Mouse (Mus musculus): ENCODE data around the gene Syngr3. TPM values are rescaled to one million over a fixed set of nuclear protein-coding genes. Genes with fewer than 3 reads are reported as not detected.

Syngr3 gene
- polyA plus RNA-seq (2016; fragmentation: Nextera tagmentation; extraction: Ambion mirVana): 27.8 and 33.5 TPM in 2 replicates

DNA sequence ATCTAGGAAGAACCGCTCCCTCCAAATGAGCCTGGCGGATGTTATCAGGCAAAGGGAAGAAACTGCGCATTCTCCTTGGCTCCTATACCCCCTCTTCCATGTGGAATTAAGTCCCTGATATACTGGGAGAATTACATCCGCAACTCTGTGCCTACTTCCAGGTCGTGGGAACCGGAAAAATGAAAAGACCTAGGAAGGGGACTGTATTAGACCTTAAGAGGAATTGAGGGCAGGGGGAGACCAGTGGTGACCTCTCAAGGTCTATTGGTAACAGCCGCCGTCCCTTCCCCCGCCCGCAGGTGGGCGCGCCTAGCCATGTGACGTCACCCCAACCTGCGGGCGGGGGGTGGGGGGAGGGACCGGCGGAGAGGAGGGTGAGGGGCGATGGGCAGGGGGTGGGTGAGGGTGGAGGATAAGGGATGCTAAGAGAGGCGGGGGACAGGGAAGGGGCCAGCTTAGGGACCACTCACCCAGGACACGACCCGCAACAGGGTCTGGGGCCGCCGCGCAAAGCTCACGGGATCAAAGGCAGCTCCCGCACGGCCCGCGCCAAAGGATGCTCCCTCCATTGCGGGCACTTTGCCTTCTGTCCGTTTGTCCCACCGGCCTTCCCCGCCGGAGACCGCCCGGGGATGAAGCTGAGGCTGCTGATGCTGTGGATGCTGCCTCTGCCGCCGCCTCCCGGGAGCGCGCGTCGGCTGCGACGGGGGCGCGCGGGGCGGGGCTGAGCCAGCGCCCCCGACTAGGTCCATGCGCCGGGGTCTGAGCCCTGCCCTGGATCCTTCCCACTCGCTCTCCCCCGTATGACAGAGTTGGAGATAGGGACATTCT, at the start of gene Syngr3:
Syngr3 (minus strand) TSS at position 705 of the 831 bp plus-strand sequence.
- Histone ChIP-seq H3K4me3 (replicated peaks) (peak within 1 kb of the TSS; percentile 64), H3K9ac (peak within 1 kb of the TSS; percentile 77), H3K36me3 (replicated peaks) (peaks cover 15% of the 10 kb centered on the region), H3K4me2 (peak within 1 kb of the TSS; percentile 86), H3K4me1 (peaks cover 35% of the 10 kb centered on the region), H3K27ac (peak within 1 kb of the TSS; percentile 47; the same call in 1 of the 2 replicates), H3K9me3 (no peaks in the 10 kb centered on the region), H3K27me3 (peaks cover 52% of the 10 kb centered on the region)
- WGBS: 1% methylated on average over 53 of the region's 55 CpGs
- peak; percentile 59 for ATAC-seq (ENCODE audit: low FRiP score)

DNA sequence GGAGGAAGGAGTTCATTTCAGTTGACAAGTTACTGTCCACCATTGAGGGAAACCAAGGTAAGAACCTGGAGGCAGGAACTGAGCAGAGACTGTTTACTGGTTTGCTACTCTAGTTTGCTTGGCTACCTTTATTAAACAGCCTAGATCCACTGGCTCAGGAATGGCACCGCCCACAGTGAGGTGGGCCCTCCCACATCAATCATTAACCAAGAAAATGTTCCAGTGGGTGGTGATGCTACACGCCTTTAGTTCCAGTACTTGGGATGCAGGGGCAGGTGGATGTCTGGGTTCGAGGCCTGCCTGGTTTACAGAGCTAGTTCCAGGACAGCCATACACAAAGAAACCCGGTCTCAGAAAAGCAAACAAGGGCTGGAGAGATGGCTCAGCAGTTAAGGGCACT, 48.5 kb upstream of the Syngr3 start:
- Histone ChIP-seq H3K4me1 (peaks cover 17% of the 10 kb centered on the region), H3K9me3 (no peaks in the 10 kb centered on the region), H3K4me3 (replicated peaks) (no peak overlapping the region), H3K4me2 (no peak overlapping the region), H3K36me3 (replicated peaks) (no peaks in the 10 kb centered on the region), H3K27ac (no peak overlapping the region), H3K9ac (no peak overlapping the region), H3K27me3 (peaks cover 5% of the 10 kb centered on the region; the same call in 1 of the 2 replicates)
- ATAC-seq (ENCODE audit: low FRiP score): no peak
- 80% methylated on average over 4 of the region's 4 CpGs for WGBS

DNA sequence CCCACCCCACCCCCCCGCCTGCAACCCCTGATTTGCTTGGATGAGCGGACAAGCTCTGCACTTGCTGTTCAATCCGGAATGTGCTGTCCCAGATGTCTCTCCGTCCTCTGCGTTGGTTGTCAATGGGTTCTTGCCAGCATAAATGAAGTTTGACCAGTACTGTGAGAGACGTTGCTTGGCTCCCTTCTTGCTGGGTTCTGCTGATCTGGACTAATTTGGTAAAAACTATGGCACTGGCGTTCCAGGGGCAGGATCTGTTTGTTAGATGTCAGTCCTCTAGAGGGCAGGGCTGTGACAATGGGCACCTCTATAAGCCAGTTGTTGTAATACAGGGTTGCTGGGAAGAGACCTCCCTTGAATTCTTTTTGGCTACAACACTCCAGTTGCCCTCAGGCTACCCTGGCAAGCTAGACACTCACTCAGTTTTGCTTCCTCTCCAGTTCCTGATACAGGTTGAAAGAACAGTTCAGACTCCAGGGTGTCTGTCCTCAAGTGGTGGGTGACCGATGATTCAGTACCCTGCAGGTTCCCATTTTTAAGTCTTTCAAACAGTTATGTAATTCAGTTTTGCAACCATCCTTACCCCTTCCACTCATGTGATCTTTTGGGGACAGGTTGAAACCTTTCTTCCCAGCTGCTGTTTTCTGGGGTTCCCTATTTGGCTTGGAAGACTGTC, 47.5 kb upstream of the Syngr3 start:
- H3K27ac ChIP-seq: no peak overlapping the region
- H3K4me2 ChIP-seq: peak overlapping the region; percentile 88
- H3K9ac ChIP-seq: peak overlapping the region; percentile 69
- WGBS: 30% methylated on average over 8 of the region's 8 CpGs
- H3K36me3 ChIP-seq (replicated peaks): no peaks in the 10 kb centered on the region
- ATAC-seq (ENCODE audit: low FRiP score): no peak
- peaks cover 5% of the 10 kb centered on the region; the same call in 1 of the 2 replicates for H3K27me3 ChIP-seq
- H3K9me3 ChIP-seq: no peaks in the 10 kb centered on the region
- H3K4me1 ChIP-seq: peaks cover 17% of the 10 kb centered on the region
- H3K4me3 ChIP-seq (replicated peaks): peak overlapping the region; percentile 55

DNA sequence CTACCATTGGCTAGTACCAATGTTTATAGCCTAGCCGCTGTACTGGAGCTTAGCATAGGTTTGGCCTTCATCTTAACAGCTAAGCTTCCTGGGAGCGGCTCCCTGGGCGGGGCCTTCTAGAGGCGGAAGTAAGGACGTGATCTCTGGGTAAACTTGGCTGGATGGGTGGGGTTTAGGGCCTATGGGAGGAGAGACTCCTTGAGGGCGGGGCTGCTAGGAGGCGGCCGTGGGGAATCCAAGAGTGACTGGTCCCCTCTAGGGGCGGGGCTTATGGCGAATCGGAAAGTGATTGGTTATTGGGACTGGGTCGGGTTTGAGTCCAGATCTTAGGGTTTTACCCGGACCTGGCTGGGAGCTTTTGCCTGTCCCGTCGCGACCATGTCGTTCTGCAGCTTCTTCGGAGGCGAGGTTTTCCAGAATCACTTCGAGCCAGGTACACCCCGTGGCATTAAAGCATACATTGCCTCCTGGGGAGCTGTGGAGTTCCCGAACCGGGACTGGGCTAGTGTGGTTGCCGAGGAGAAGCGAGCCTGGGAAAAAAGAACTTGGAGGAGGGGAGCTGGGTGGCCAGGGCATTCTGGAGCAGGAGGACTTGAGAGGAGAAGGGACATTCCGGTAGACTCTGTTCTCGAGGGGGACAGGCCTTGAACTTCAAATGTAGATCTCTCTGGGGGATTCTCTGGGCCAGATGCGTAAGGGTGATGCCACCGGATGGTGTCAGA, 46.7 kb upstream of the Syngr3 start, which contains the start of gene Msrb1:
Msrb1 (plus strand) TSS at position 313 of the 722 bp plus-strand sequence.
- peak within 1 kb of the TSS; percentile 88 for H3K4me2 ChIP-seq
- H3K9me3 ChIP-seq: no peaks in the 10 kb centered on the region
- H3K36me3 ChIP-seq (replicated peaks): no peaks in the 10 kb centered on the region
- 1% methylated on average over 29 of the region's 29 CpGs for WGBS
- ATAC-seq (ENCODE audit: low FRiP score): peak; percentile 97
- H3K9ac ChIP-seq: peak within 1 kb of the TSS; percentile 69
- peaks cover 5% of the 10 kb centered on the region; the same call in 1 of the 2 replicates for H3K27me3 ChIP-seq
- peak within 1 kb of the TSS; percentile 55 for H3K4me3 ChIP-seq (replicated peaks)
- peak within 1 kb of the TSS; percentile 60 for H3K27ac ChIP-seq
- peaks cover 17% of the 10 kb centered on the region for H3K4me1 ChIP-seq

DNA sequence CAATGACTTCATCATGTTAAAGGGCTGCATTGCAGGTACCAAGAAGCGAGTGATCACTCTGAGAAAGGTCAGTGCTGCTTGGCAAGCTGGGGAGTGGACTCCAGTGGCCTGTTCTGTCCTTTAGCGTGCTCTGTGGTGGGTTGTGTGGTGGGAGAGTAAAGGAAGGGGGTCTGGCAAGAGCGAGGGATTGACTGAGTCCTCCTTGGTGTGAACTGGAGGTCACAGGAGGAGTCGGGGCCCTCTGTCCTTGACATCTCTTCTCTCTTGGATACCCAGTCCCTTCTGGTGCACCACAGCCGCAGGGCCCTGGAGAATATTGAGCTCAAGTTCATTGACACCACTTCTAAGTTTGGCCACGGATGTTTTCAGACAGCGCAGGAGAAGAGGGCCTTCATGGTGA, 45.7 kb upstream of the Syngr3 start:
- Histone ChIP-seq H3K4me3 (replicated peaks) (no peak overlapping the region), H3K36me3 (replicated peaks) (no peaks in the 10 kb centered on the region), H3K4me1 (peaks cover 17% of the 10 kb centered on the region), H3K27ac (peak overlapping the region; percentile 60; the same call in 1 of the 2 replicates), H3K9me3 (no peaks in the 10 kb centered on the region), H3K27me3 (peaks cover 5% of the 10 kb centered on the region; the same call in 1 of the 2 replicates), H3K9ac (no peak overlapping the region), H3K4me2 (no peak overlapping the region)
- ATAC-seq (ENCODE audit: low FRiP score): no peak
- WGBS: 89% methylated on average over 7 of the region's 7 CpGs

DNA sequence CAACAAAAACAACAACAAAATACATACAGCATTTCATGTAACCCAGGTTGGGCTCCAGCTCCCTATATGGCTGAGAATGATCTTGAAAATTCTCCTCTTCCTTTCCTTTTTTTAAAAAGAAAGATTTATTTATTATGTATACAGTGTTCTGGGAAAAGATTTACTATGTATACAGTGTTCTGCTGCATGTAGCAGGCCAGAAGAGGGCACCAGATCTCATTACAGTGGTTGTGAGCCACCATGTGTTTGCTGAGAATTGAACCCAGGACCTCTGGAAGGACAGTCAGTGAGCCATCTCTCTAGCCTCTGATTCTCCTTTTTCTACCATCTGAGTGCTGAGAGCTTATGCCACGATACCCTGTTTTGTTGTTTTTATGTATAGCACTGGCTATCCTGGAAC, 44.8 kb upstream of the Syngr3 start:
- H3K9me3 ChIP-seq: no peaks in the 10 kb centered on the region
- no peak overlapping the region for H3K4me3 ChIP-seq (replicated peaks)
- 85% methylated on average over 1 of the region's 1 CpGs for WGBS
- ATAC-seq (ENCODE audit: low FRiP score): no peak
- peaks cover 17% of the 10 kb centered on the region for H3K4me1 ChIP-seq
- no peak overlapping the region for H3K27ac ChIP-seq
- no peak overlapping the region for H3K9ac ChIP-seq
- no peaks in the 10 kb centered on the region for H3K36me3 ChIP-seq (replicated peaks)
- peaks cover 8% of the 10 kb centered on the region for H3K27me3 ChIP-seq
- no peak overlapping the region for H3K4me2 ChIP-seq

DNA sequence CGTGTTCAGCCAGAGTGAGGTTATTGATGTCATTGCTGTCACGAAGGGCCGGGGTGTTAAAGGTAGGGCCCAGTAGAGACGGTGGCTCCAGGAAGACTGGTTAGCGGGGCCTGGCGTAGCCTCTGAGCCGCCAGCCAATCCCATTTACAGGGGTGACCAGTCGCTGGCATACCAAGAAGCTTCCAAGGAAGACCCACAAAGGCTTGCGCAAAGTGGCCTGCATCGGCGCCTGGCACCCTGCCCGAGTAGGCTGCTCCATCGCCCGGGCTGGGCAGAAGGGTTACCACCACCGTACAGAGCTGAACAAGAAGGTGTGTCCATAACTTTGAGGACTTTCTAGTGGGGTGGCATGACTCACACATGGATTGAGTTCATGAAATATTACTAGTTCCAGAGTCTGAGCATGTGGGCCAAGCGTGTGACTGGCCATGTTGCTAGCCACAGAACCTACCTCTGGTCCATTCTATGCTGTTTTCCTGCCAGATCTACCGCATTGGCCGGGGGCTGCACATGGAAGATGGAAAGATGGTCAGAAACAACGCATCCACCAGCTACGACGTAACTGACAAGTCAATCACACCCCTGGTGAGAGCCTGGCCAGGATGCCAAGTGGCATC, 43.8 kb upstream of the Syngr3 start:
- H3K4me2 ChIP-seq: no peak overlapping the region
- H3K4me1 ChIP-seq: peaks cover 17% of the 10 kb centered on the region
- 88% methylated on average over 21 of the region's 21 CpGs for WGBS
- H3K9me3 ChIP-seq: no peaks in the 10 kb centered on the region
- H3K36me3 ChIP-seq (replicated peaks): no peaks in the 10 kb centered on the region
- H3K4me3 ChIP-seq (replicated peaks): no peak overlapping the region
- no peak overlapping the region for H3K27ac ChIP-seq
- H3K27me3 ChIP-seq: peaks cover 9% of the 10 kb centered on the region
- no peak for ATAC-seq (ENCODE audit: low FRiP score)
- no peak overlapping the region for H3K9ac ChIP-seq

DNA sequence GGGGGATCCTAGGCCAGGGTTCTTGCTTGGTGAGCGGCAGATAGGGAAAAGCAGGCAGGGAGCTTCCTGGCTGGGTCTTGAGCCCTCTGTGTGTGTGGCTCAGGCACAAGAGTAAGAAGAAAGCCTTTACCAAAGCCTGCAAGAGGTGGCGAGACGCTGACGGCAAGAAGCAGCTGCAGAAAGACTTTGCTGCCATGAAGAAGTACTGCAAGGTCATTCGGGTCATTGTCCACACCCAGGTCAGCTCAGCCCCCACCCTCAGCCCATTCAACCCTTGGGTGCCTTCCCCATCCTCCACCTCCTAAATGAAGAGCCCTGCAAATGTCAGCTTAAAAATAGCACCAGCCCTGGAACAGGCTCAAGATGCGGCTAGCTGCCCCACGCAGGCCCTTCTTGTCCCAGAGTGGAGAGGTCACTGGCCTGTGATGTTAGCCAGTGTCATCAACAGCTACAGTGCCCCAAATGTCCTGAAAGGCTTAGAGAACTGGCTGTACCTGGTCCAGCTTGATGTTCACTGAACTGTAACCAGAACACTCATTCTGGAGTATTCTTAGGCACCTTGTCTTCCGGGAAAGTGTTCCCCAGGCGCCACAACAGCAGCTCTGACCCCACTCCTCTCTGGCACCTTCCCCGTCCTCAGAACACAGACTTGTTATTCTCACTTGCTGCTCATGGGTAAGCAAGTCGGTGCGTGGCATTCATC, 42.6 kb upstream of the Syngr3 start:
- no peak overlapping the region for H3K4me3 ChIP-seq (replicated peaks)
- H3K27me3 ChIP-seq: peaks cover 14% of the 10 kb centered on the region
- H3K27ac ChIP-seq: no peak overlapping the region
- no peak overlapping the region for H3K4me2 ChIP-seq
- H3K36me3 ChIP-seq (replicated peaks): no peaks in the 10 kb centered on the region
- peaks cover 15% of the 10 kb centered on the region for H3K4me1 ChIP-seq
- 83% methylated on average over 12 of the region's 12 CpGs for WGBS
- no peaks in the 10 kb centered on the region for H3K9me3 ChIP-seq
- H3K9ac ChIP-seq: no peak overlapping the region
- no peak for ATAC-seq (ENCODE audit: low FRiP score)

DNA sequence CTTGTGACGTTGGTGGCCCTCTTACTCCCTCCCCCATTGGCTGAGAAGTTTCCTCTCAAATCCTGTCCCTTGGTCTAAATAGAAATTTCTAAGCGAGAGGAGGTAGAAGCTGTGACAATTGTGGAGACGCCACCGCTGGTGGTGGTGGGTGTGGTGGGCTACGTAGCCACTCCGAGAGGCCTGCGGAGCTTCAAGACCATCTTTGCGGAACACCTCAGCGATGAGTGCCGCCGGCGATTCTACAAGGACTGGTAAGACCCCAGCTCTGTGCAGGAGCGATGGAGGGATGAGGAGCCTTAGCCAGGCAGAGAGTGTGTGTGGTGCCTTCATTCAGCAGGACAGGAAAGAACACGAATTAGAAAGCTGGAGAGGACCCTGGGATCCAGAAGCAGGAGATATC, 41.0 kb upstream of the Syngr3 start:
- ATAC-seq (ENCODE audit: low FRiP score): no peak
- no peaks in the 10 kb centered on the region for H3K9me3 ChIP-seq
- no peak overlapping the region for H3K27ac ChIP-seq
- H3K9ac ChIP-seq: no peak overlapping the region
- H3K4me3 ChIP-seq (replicated peaks): no peak overlapping the region
- peaks cover 2% of the 10 kb centered on the region for H3K4me1 ChIP-seq
- 84% methylated on average over 14 of the region's 14 CpGs for WGBS
- H3K27me3 ChIP-seq: peaks cover 15% of the 10 kb centered on the region
- H3K36me3 ChIP-seq (replicated peaks): no peaks in the 10 kb centered on the region
- no peak overlapping the region for H3K4me2 ChIP-seq

DNA sequence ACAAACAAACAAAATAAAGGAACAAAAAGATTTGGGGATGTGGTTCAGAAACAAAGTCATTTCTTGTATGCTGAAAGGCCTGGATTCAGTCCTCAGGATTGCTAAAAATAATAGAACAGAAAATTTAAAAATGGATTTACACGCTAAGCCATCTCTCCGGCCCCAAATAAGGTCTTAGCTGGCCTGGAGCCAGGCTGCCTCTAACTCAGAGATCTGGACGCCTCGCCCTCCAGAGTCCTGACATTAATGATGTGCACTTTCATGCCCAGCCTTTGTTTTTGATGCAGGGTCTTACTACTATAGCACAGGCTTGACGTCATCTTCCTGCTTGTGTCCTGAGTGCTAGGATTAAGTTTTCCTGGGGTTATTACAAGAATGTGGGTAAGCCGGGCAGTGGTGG, 39.3 kb upstream of the Syngr3 start:
- H3K9ac ChIP-seq: no peak overlapping the region
- no peaks in the 10 kb centered on the region for H3K36me3 ChIP-seq (replicated peaks)
- no peak overlapping the region for H3K4me2 ChIP-seq
- H3K4me3 ChIP-seq (replicated peaks): no peak overlapping the region
- 85% methylated on average over 6 of the region's 6 CpGs for WGBS
- no peaks in the 10 kb centered on the region for H3K9me3 ChIP-seq
- H3K27ac ChIP-seq: no peak overlapping the region
- H3K27me3 ChIP-seq: peaks cover 10% of the 10 kb centered on the region; the same call in 1 of the 2 replicates
- 0 out of 2 replicates have a peak, but pooled peaks cover 3% of the 10 kb centered on the region for H3K4me1 ChIP-seq
- ATAC-seq (ENCODE audit: low FRiP score): no peak

DNA sequence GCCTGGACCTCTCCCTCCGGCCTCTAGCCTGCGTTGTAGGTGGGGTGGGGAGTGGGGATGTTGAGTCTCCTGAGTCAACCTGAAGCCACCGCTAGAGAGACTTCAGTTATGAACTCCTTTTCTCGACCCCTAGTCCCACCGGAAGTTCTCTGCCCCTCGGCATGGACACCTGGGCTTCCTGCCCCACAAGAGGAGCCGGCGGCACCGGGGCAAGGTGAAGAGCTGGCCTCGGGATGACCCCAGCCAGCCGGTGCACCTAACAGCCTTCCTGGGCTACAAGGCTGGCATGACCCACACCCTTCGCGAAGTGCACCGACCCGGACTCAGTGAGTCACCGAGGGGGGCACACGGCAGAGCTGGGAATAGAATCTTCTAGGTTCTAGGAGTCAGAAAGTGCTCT, 38.4 kb upstream of the Syngr3 start:
- no peak overlapping the region for H3K27ac ChIP-seq
- WGBS: 77% methylated on average over 17 of the region's 17 CpGs
- no peaks in the 10 kb centered on the region for H3K36me3 ChIP-seq (replicated peaks)
- H3K4me3 ChIP-seq (replicated peaks): no peak overlapping the region
- no peak overlapping the region for H3K4me2 ChIP-seq
- no peak for ATAC-seq (ENCODE audit: low FRiP score)
- H3K27me3 ChIP-seq: peaks cover 10% of the 10 kb centered on the region; the same call in 1 of the 2 replicates
- peaks cover 10% of the 10 kb centered on the region for H3K4me1 ChIP-seq
- H3K9ac ChIP-seq: no peak overlapping the region
- no peaks in the 10 kb centered on the region for H3K9me3 ChIP-seq

Data from forebrain, embryonic 12.5 days (tissue).